Mouse (Mus musculus) liver, postnatal 0 days (tissue): ENCODE results near the gene Ero1lb. TPM values are rescaled to one million over a fixed set of nuclear protein-coding genes. Genes with fewer than 3 reads are reported as not detected.
"Not testable (repeated sequence)": the region's sequence is repeated elsewhere in the genome, so short reads cannot be mapped to it uniquely, and the experiment has no call there.

Experiments
- ATAC-seq: fragments of 200-750 bp; cut with Nextera tagmentation; 2 replicates; pipeline ENCODE4 v1.8.0; 2017; ENCODE audit warnings: mild to moderate bottlenecking, moderate library complexity
- DNase-seq: peaks from one replicate; pipeline ENCODE4 v3.0.0-alpha.2; 2016
- H3K27ac ChIP-seq: fragments of 300-500 bp; sonication (generic); 2 replicates; pipeline ENCODE4 v1.5.1; 2014; ENCODE audit warnings: antibody characterized with exemption, moderate library complexity, mild to moderate bottlenecking, low read depth
- H3K27me3 ChIP-seq: fragments of 300-500 bp; sonication (generic); 2 replicates; pipeline ENCODE4 v1.6.1; 2014; ENCODE audit warnings: low read length, control low read depth, mixed read lengths; ENCODE audit not compliant: insufficient read depth
- H3K36me3 ChIP-seq: fragments of 300-500 bp; sonication (generic); replicated peaks from 2 replicates; pipeline ENCODE4 v1.6.1; 2014; ENCODE audit warnings: mild to moderate bottlenecking, control low read depth, low read length, moderate library complexity, mixed read lengths; ENCODE audit not compliant: insufficient read depth
- H3K4me1 ChIP-seq: fragments of 300-500 bp; sonication (generic); 2 replicates; pipeline ENCODE4 v1.6.1; 2014; ENCODE audit warnings: antibody characterized with exemption, mild to moderate bottlenecking, control low read depth; ENCODE audit not compliant: insufficient read depth
- H3K4me2 ChIP-seq: fragments of 300-500 bp; sonication (generic); 2 replicates; pipeline ENCODE4 v1.6.1; 2014; ENCODE audit warnings: low read depth, mild to moderate bottlenecking, low read length, moderate library complexity, mixed read lengths
- H3K4me3 ChIP-seq: fragments of 300-500 bp; sonication (generic); 2 replicates; pipeline ENCODE4 v1.5.1; 2014; ENCODE audit warnings: low read depth, low read length
- H3K9ac ChIP-seq: fragments of 300-500 bp; sonication (generic); replicated peaks from 2 replicates; pipeline ENCODE4 v1.6.1; 2014; ENCODE audit warnings: mild to moderate bottlenecking, moderate library complexity
- H3K9me3 ChIP-seq: fragments of 300-500 bp; sonication (generic); 2 replicates; pipeline ENCODE4 v1.6.1; 2016; ENCODE audit warnings: mild to moderate bottlenecking, control low read depth, low read length, mixed read lengths
- WGBS: fragments of 180-500 bp; shearing (Covaris S2); extraction: QIAGEN DNeasy Blood & Tissue Kit; methylation state at CpG from one replicate; pipeline ENCODE4 v1.1.7; 2014; ENCODE audit not compliant: insufficient replicate concordance; 5-methylcytosine and 5-hydroxymethylcytosine counted together
- polyA plus RNA-seq: library from polyadenylated mRNA; unstranded; fragments of >200 nt; fragmentation: Nextera tagmentation; extraction: Ambion mirVana; gene quantifications from 2 replicates; pipeline ENCODE4 v1.2.1, GENCODE M21; 2015

Ero1lb gene
- polyA plus RNA-seq, 1 experiment from 2014 or later = 5.6 TPM

DNA sequence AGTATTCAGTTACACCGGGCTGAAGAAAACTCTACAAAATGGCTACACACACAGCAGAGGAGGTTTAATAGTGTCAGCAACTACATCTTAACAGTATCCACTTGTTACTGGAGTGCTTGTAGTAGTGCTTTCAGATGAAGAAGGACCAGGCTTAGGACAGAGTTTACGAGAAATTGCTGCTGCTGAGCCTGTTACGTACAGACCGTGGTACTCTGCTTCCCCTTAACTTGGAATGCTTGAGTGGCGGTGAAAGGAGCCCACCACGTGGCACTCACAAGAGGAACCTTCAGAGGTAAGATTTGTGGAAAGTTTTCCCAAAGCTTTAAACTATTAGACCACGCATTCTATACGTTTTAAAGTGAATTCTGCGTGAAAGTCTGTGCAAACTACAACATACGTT, 49.3 kb downstream of the Ero1lb start:
- H3K27ac ChIP-seq, H3K4me2 ChIP-seq, H3K9me3 ChIP-seq, H3K27me3 ChIP-seq, H3K9ac ChIP-seq, H3K4me3 ChIP-seq, DNase-seq, H3K36me3 ChIP-seq, H3K4me1 ChIP-seq, ATAC-seq: not testable (repeated sequence)
- WGBS = 87% methylated on average over 10 of the region's 10 CpGs

DNA sequence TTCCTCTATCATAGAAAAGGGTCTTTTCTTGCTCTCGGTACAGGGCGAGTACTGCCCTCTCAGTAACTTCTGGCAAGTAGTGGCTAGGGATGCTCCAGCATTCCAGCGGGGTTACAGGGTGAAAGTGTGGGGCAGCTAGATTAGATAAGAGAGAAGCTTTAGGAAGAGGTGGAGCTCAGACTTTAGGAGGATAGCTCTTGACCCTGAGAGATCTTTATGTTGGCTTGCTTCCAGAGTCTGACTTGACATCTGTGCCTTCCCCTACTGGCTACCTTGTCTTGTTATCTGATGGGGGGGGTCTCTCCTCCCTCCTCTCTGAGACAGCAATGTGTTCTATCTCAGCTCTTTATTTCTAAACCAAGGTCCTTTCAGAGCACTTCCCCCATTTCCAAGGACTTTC, 50.8 kb downstream of the Ero1lb start:
- H3K27ac ChIP-seq, H3K4me2 ChIP-seq, H3K9me3 ChIP-seq, H3K27me3 ChIP-seq, ATAC-seq, H3K9ac ChIP-seq, H3K36me3 ChIP-seq, H3K4me3 ChIP-seq, H3K4me1 ChIP-seq, DNase-seq: not testable (repeated sequence)
- WGBS = 36% methylated on average over 3 of the region's 3 CpGs

- not testable (repeated sequence) for H3K36me3 ChIP-seq, H3K9me3 ChIP-seq, H3K9ac ChIP-seq, DNase-seq, H3K4me1 ChIP-seq, H3K27me3 ChIP-seq, H3K27ac ChIP-seq, ATAC-seq, H3K4me3 ChIP-seq, H3K4me2 ChIP-seq
- 80% methylated on average over 8 of the region's 8 CpGs for WGBS
Observed at GRCm38 (mm10) chr13:12619808-12620207, 54.1 kb downstream of the Ero1lb start.

GRCm38 (mm10) chr13:12626061-12626460, 60.4 kb downstream of the Ero1lb start:
- H3K4me2 ChIP-seq, DNase-seq, H3K4me3 ChIP-seq, H3K9me3 ChIP-seq, H3K4me1 ChIP-seq, H3K27ac ChIP-seq, H3K27me3 ChIP-seq, ATAC-seq, H3K9ac ChIP-seq, H3K36me3 ChIP-seq: not testable (repeated sequence)
- WGBS = 47% methylated on average over 3 of the region's 3 CpGs

- not testable (repeated sequence) for H3K27me3 ChIP-seq, H3K27ac ChIP-seq, H3K9ac ChIP-seq, H3K9me3 ChIP-seq, H3K4me1 ChIP-seq, ATAC-seq, DNase-seq, H3K4me3 ChIP-seq, H3K4me2 ChIP-seq, H3K36me3 ChIP-seq
- WGBS = 70% methylated on average over 8 of the region's 8 CpGs
Observed at GRCm38 (mm10) chr13:12627746-12628145, 62.1 kb downstream of the Ero1lb start.

DNA sequence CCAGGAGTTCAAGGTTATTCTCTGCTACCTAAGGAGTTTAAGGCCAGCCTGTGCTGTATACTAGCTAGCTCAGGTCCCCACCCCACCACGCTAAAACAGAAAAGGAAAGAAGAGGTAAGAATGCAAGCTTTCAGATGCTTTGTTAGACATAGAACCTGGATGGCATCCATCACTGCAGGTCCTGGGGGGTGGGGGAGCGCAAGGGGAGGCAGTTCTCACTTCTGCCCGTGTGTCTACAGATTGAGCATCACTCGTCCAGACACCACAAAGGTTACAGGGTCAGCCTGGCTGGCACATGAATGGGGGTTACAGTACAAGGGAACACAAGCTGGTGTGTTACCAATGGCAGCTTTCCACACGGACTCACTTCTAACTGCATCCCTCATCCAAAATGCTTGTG, 62.5 kb downstream of the Ero1lb start:
- H3K36me3 ChIP-seq, ATAC-seq, H3K27me3 ChIP-seq, H3K4me2 ChIP-seq, H3K4me1 ChIP-seq, H3K9ac ChIP-seq, H3K27ac ChIP-seq, DNase-seq, H3K9me3 ChIP-seq, H3K4me3 ChIP-seq: not testable (repeated sequence)
- 80% methylated on average over 5 of the region's 5 CpGs for WGBS

GRCm38 (mm10) chr13:12630252-12630651, 64.6 kb downstream of the Ero1lb start:
- DNase-seq, H3K9me3 ChIP-seq, H3K4me2 ChIP-seq, ATAC-seq, H3K27ac ChIP-seq, H3K27me3 ChIP-seq, H3K4me1 ChIP-seq, H3K4me3 ChIP-seq, H3K36me3 ChIP-seq, H3K9ac ChIP-seq: not testable (repeated sequence)
- 84% methylated on average over 5 of the region's 5 CpGs for WGBS

DNA sequence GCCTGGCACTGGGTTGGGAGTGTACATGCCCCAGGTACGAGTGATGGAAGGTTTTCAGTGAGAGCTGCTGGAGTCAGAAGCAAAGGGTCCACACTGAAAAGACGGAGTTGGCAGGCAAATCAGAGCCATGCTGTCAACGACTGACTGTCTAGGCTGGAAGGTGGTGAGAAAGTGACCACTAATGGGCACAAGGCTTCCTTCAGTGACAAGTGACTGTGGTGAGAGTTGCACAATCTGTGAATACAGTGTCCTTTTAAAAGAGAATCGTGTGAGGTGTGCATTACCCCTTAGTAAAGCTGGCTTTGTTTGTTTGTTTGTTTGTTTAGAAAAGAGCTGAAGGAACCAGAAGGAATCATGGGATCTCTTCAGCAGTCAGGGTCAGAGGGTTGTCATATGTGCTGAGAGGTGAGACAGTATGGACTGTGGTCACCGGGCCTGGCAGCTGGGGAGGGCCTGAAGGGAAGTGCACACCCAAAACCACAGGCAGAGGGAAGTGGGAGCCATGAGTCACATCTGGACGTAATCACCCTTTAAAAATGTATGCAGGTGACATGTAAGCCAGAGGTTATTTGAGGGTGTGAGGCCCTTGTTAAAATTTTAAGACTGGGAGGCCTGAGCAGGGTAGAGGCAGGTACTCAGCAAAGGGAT, 69.4 kb downstream of the Ero1lb start:
- WGBS = no CpG with 5 or more reads among the region's 6 CpGs
- ATAC-seq = peak; percentile 85
- not testable (repeated sequence) for H3K4me1 ChIP-seq, H3K36me3 ChIP-seq, DNase-seq, H3K9ac ChIP-seq, H3K4me3 ChIP-seq, H3K27me3 ChIP-seq, H3K4me2 ChIP-seq, H3K9me3 ChIP-seq, H3K27ac ChIP-seq

DNA sequence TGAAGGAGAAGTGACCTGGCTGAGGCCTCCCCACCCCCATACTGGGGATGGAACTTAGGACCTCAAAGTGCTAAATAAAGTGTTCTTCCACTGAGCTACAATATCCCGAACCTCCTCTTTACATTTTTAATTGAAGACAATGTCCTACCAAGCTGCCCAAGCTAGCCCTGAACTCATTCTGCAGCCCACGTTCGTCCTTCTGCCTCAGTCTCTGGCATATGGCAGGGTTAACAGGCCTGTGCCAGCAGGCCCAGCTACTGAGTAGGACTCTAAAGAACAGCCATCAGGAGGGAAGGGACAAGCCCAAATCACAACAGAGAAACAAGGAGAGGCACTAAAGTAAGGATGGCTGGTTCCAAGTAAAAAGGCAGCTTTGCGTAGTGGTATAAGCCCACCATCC, 77.1 kb downstream of the Ero1lb start:
- not testable (repeated sequence) for H3K27ac ChIP-seq, H3K36me3 ChIP-seq, H3K27me3 ChIP-seq, ATAC-seq, H3K4me3 ChIP-seq, H3K9ac ChIP-seq, H3K4me2 ChIP-seq, H3K4me1 ChIP-seq, H3K9me3 ChIP-seq, DNase-seq
- 76% methylated on average over 3 of the region's 4 CpGs for WGBS

DNA sequence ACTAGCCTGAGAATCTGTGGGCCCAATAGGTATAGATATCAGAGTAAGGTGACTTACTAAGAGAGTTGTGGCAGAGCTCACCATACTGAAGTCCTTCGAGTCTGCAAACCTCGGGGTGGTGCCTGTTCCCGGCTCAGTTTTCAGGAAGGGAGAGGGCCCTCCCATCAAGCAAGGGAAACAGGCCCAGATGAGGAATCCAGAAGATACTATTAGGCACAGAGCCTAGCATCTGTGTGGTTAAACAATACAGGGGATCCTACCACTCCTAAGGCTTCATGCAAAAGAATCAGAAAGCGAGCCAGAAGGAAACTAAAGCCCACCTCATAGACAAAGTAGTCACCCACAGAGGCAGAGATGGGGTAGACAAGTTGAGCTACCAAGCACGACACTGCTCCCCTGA, 81.0 kb downstream of the Ero1lb start:
- not testable (repeated sequence) for DNase-seq, H3K4me1 ChIP-seq, ATAC-seq, H3K4me3 ChIP-seq, H3K27me3 ChIP-seq, H3K9ac ChIP-seq, H3K4me2 ChIP-seq, H3K36me3 ChIP-seq, H3K9me3 ChIP-seq, H3K27ac ChIP-seq
- WGBS = 77% methylated on average over 3 of the region's 5 CpGs
